Mouse (Mus musculus): ENCODE results near the gene Tmbim6.

GRCm38 (mm10) chr15:99386796-99387195 lies 5.9 kb upstream of the Tmbim6 start:
- no peak for TF ChIP-seq POLR2A (IDR thresholded peaks at IDR 0.05; ENCODE audit: insufficient read length, low read depth)
- TF ChIP-seq USF1 (IDR thresholded peaks at IDR 0.05; ENCODE audit: low read depth) = no peak
- TF ChIP-seq E2F4 (IDR thresholded peaks at IDR 0.05; ENCODE audit: insufficient read depth) = no peak
- no peak for TF ChIP-seq MAX (IDR thresholded peaks at IDR 0.05; ENCODE audit: low read depth)
